Mouse (Mus musculus) spleen, postnatal 10 days (tissue): ENCODE measurements around the gene Gna15.

ENCODE experiments used
- DNase-seq, 2 experiments: peaks; one replicate each; pipeline ENCODE4 v3.0.0; 2021 to 2022; ENCODE audit warnings: low spot score in 2 of 2

The Gna15 gene

DNA sequence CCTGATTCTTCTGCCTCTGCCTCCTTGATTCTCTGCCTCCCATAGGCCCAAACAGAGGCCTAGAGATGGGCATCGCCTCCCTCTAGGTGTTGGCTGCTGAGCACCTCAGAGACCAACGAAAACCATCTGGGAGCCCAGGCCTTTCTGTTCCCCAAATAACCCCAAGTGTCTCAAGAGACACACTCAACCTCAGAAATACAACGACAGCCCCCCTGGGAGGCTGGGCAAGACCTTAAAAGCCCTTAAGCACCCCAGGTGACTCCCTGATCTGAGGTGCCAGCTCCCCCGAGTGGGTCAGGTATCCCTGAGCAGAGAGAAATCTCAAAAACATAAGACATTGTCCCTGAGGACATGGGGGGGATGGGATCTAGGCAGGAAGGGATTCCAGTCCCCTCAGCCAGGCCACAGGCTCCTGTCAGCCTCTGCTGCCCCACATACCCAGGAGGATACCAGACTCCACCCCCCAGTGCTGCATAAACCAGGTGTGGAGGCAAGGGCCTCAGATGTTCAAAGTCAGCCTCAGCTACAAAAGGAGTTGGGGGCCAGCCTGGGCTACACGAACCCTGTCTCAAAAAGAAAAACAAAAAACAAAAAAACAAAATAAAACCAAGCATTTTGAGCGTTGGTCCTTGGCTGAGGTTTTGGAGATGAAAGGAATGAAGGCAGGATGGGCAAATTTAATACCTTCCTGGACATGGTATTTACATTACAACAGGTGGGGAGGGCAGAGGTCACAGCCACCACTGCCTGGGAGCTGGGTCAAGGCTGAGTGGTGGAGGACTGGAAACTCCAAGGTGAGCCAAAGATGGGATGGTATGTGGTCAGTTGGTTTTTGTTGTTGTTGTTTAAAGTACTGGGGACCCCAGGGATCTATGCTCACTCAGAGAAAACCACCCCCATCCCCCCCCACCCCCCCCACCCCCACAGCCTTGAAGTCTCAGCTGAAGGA lies 30.1 kb upstream of the Gna15 start:
- DNase-seq = peak in 1 of 2 experiments; percentile 48

GRCm38 (mm10) chr10:81553232-81553631 lies 29.2 kb upstream of the Gna15 start:
- peak in 1 of 2 experiments; percentile 75 for DNase-seq

DNA sequence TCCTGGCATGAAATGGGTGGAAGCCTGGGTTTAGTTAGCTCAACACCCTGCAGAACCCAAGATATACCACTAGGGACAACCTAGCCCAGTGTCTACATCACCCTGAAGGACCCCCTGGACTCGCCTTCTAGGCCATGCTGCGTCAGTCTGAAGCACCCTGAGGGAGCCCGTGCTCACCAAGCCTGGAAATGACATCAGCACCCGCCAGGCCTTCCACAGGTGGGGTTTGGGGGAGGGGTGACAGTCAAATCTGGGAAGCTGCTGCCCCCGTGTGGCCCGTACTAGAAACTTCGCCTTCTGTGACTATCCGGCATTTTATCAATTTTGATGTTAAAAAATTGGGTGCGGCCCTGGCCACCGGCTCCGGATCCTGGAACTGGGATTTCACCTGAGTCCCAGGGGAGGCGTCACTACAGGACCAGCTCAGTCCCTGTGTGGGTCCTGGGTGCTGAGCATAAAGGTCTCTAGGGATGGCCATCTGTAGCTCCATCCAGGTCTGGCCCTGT lies 27.6 kb upstream of the Gna15 start:
- DNase-seq = peak; percentile 68 to 86

- peak; percentile 73 to 88 for DNase-seq
Measured at GRCm38 (mm10) chr10:81550257-81550656, 26.2 kb upstream of the Gna15 start.

GRCm38 (mm10) chr10:81548944-81549343 lies 24.9 kb upstream of the Gna15 start:
- no peak for DNase-seq

DNA sequence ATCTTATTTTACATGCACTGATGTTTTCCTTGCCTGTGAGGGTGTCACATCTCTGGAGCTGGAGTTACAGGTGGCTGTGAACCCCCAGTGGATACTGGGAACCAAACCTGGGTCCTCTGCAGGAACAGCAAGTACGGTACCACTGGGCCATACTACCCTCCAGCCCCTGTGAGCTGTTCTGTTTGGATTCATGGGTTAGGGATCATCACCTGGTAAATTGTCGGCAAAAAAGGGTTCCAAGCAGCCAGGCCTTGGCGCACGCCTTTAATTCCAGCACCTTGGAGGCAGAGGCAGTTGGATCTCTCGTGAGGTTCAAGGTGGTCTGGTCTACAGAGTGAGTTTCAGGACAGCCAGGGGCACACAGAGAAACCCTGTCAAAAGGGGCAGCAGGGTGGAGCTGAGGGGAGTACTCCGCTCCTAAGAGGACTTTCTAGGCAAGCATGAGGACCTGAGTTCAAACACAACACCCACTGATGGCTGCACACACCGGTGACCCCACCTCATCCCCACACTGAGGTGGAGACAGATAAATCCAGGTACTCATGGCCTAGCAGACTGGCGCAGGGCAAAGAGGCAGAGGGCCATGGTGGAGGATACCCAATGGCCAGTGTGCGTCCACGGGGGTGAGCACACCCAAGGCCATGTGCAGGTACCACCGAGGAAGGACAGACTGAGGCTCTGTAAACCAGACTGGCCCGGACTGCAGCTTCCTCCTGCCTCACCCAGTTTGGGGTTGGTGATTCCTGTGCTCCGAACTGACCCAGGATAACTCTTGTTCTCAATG lies 23.0 kb upstream of the Gna15 start:
- no peak for DNase-seq

- no peak for DNase-seq
Measured at GRCm38 (mm10) chr10:81546332-81546731, 22.3 kb upstream of the Gna15 start.

DNA sequence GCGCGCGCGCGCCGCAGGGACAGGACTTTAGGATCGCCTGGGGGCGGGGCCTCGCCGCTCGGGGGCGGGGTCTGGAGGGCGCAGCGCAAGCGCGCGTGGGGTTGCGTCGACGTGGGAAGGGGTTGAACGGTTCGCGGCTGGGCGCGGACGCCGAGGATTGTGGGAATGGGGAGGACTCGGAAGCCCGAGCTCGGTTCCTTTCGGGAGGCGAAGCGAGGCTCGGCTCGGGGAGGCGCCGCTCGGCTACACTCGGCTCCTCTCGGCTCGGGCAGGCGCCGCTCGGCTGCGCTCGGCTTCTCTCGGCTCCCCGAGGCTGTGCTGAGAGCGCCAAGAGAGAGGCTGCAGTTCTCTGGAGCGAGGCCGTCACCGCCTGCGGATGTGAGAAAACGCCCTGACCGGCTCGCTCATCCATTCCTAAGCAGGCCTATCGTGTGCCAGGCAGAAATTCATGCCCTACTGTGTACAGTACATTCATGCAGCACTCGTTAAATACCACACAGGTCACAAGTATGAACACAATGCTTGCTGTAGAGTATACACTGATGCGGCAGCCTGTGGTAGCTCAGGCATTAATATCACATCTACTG lies 21.2 kb upstream of the Gna15 start, which contains the start of gene Gna11:
Gene Gna11 (minus strand): TSS at position 30 of the 587 bp plus-strand sequence.
- DNase-seq = peak; percentile 99 to 100

- DNase-seq = peak in 1 of 2 experiments; percentile 42
Measured at GRCm38 (mm10) chr10:81544296-81545160, 20.5 kb upstream of the Gna15 start.

DNA sequence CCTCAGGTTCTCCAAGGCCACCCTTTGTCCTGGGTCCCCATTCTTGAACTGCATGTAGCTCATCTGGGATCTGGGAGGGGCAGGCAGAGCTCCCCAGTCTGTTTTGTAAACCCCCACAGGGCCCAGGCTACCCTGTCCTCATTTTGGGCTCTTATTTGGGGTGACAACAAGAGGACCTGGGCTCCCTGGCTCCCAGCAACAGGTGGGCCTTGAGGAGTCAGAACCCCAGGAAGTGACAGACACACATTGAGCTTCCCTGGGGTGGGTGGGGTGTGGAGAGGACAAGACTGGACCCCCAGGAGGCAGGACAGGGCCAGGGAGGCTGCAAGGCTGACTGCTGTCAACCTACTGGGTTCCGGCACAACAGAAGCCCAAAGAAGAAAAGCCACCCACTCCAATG lies 19.6 kb upstream of the Gna15 start:
- DNase-seq = no peak

- DNase-seq = no peak
Measured at GRCm38 (mm10) chr10:81542727-81543460, 18.9 kb upstream of the Gna15 start.

GRCm38 (mm10) chr10:81541803-81542202 lies 17.8 kb upstream of the Gna15 start:
- DNase-seq = no peak

DNA sequence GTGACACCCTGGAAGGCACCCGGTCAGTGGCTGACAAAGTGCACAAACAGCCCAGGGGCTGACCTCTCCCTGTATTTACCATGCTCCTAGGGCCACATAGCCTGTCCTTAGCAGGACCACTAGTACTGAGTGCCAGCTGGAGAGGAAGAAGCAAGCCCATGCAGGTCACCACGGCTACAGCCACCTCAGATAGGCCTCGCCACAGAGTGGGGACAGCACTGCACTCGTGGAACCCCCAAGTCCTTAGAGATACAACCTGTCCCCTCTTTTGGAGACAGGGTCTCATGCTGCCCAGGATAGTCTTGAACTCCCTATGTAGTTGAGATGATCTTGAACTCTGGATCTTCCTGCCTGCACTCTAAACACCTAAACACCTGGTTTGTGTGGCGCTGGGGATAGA lies 17.3 kb upstream of the Gna15 start:
- DNase-seq = no peak

DNA sequence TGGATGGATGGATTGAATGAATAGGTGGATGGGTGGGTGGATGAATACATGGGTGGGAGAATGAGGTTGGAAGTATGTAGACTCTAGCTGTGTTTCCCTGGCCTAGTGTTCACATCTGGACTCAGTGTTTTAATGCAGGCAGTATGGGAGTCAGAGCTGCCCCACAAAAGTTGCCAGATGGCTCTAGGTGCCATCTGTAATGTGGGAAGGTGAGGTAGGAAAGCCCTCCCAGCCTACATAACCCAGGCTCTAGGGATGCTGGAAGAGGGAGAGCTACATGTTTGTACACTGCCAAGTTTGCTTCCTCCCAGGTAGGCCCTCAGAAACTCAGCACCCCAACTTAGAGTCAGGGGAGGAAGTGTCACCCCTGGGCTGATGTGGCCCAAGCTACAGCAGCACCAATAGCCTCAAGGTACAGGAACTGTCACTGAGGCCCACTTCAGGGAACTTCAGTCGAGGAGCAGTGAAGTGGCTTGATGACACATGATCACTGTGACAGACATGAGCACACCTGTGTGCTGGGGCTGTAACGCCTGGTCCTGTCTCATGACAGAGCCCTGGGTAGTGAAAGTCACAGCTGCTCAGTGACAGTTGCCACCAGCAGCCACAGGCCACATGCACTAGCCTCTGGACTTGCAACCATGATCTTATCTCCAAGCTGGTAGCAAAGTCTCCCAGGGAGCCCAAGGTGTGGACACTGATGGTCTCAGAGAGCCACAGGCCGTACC lies 14.5 kb upstream of the Gna15 start:
- peak in 1 of 2 experiments; percentile 34 for DNase-seq

- DNase-seq = no peak
Measured at GRCm38 (mm10) chr10:81537429-81537828, 13.4 kb upstream of the Gna15 start.

- DNase-seq = peak in 1 of 2 experiments; percentile 65
Measured at GRCm38 (mm10) chr10:81536734-81537133, 12.7 kb upstream of the Gna15 start.

- no peak for DNase-seq
Measured at GRCm38 (mm10) chr10:81534826-81535225, 10.8 kb upstream of the Gna15 start.

GRCm38 (mm10) chr10:81526779-81527178 lies 2.8 kb upstream of the Gna15 start:
- DNase-seq = peak; percentile 93

DNA sequence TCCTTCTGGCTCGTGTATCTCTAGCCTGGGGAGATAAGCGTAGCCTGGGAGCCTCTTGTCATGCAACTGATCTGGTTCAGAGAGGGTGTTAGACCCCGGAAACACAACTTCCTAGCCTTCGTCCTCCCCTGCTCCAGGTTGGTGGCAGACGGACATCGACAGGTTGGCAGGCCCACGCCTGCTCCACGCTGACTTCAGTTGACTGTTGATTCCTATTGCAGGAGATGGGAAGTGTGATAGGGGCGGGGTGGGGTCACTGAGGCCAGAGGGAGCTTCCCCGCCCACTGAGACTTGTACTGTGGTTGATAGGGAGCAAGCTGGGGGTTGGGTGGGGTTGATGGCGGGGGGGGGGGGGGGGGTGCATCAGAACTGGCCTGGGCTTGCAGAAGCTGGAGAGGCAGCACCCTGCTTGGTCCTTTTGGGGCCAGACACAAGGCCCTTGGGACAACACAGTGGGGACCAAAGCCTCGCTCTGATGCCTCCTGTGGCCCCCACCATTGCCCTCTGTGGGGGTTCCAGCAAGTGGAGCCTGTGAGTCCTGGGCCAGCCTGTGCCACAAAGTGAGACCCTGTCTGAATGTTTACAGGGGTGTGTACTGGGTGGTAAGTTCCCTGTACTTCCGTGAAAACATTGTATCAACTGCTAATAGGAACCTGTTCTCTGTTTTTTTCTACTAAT lies 1.1 kb upstream of the Gna15 start:
- DNase-seq = no peak
